In the genomic region with DNA sequence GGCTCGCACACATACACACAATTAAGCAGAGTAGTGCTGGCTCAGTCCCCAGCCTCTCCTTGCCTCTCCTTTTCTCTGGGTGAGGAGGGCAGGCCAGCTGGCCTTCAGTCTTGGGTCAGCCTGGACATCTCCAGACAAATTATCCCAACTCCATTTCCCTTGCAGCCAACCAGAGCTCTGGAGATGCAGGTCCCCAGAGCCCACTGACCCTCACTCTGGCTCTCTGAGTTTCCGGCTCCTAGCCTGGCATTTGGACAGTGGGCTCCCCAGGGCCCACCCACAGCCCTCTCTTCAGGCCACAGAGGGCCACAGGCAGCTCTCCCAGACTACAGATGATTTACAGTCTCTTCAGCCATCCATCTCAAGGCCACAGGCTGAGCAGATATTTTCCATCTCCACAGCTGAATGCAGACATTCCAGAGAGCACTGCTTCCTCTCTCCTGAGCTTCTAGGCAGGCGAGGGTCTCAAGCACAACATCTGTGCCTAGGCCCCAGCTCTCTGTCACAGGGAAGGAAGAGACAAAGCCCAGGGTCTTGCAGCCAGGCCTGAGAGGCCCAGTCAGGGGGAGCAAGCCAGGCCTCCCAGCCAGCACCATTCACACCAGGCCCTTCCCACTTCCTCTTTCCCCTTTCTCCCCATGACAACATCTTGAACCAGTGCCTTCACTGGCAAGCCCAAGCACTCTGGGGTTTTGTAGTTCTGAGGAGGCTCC, we compare ENCODE assay signal across 9 mouse cellular contexts. TPM values are rescaled to one million over a fixed set of nuclear protein-coding genes. Genes with fewer than 3 reads are reported as not detected.
A peak's percentile ranks its signal among the peaks of the same experiment; 100 is the strongest.
DNase-seq lines count a peak whose midpoint lies in the region; ATAC-seq lines count a peak whose summit lies in the region.
"Had no signal": no experiment of that assay in that cellular context is flagged by ENCODE, and none has a peak within 500 bp of the region (broad histone marks: within the 10 kb centered on the region; RNA-seq: fewer than 3 reads in every experiment).

No protein-coding gene starts in this region.

- H3K36me3 ChIP-seq in kidney, embryonic 16.5 days (ENCODE audit: insufficient read depth, low read length), result no peaks in the 10 kb centered on the region
- no peaks in the 10 kb centered on the region for H3K36me3 ChIP-seq in embryonic facial prominence, embryonic 11.5 days (replicated peaks; ENCODE audit: control insufficient read depth, insufficient read depth, low read depth, low read length)
- H3K36me3 ChIP-seq in intestine, embryonic 15.5 days, result no peaks in the 10 kb centered on the region
- H3K36me3 ChIP-seq in liver, embryonic 12.5 days, result no peaks in the 10 kb centered on the region
- no peaks in the 10 kb centered on the region for H3K36me3 ChIP-seq in neural tube, embryonic 12.5 days
- H3K36me3 ChIP-seq: G1E had no signal

- H3K27me3 ChIP-seq in kidney, embryonic 16.5 days (ENCODE audit: insufficient read depth, low read length), result no peaks in the 10 kb centered on the region
- H3K27me3 ChIP-seq in embryonic facial prominence, embryonic 11.5 days (ENCODE audit: control insufficient read depth, insufficient read depth, low read length), result no peaks in the 10 kb centered on the region
- no peaks in the 10 kb centered on the region for H3K27me3 ChIP-seq in intestine, embryonic 15.5 days (replicated peaks)
- no peaks in the 10 kb centered on the region for H3K27me3 ChIP-seq in liver, embryonic 12.5 days (replicated peaks)
- H3K27me3 ChIP-seq in neural tube, embryonic 12.5 days (replicated peaks), result no peaks in the 10 kb centered on the region

- DNase-seq in kidney, adult 9 months, result no peak
- DNase-seq in embryonic facial prominence, embryonic 11.5 days (ENCODE audit: low spot score), result peak; percentile 76

- H3K4me3 ChIP-seq in kidney, embryonic 16.5 days (ENCODE audit: low read length), result no peak overlapping the region
- H3K4me3 ChIP-seq in embryonic facial prominence, embryonic 11.5 days (ENCODE audit: low read depth, low read length), result no peak overlapping the region
- no peak overlapping the region for H3K4me3 ChIP-seq in intestine, embryonic 15.5 days (replicated peaks)
- no peak overlapping the region for H3K4me3 ChIP-seq in liver, embryonic 12.5 days
- no peak overlapping the region for H3K4me3 ChIP-seq in neural tube, embryonic 12.5 days

- H3K27ac ChIP-seq in kidney, embryonic 16.5 days (ENCODE audit: low read length), result peak overlapping the region; percentile 96
- peak overlapping the region; percentile 92 for H3K27ac ChIP-seq in embryonic facial prominence, embryonic 11.5 days (replicated peaks; ENCODE audit: low read depth, low read length)
- peak overlapping the region; percentile 90 for H3K27ac ChIP-seq in intestine, embryonic 15.5 days
- H3K27ac ChIP-seq in liver, embryonic 12.5 days, result peak overlapping the region; percentile 67
- H3K27ac ChIP-seq in neural tube, embryonic 12.5 days, result peak overlapping the region; percentile 79

- ATAC-seq in kidney, embryonic 16.5 days (ENCODE audit: low FRiP score, low TSS enrichment), result peak; percentile 94
- peak; percentile 81 for ATAC-seq in embryonic facial prominence, embryonic 11.5 days (replicated peaks; ENCODE audit: insufficient number of reproducible peaks, low FRiP score, low TSS enrichment, low read depth)
- peak; percentile 92 for ATAC-seq in granulocyte monocyte progenitor cell, adult 5-6 weeks (replicated peaks; ENCODE audit: poor library complexity, severe bottlenecking)
- ATAC-seq in intestine, embryonic 15.5 days, result peak; percentile 91
- ATAC-seq in liver, embryonic 12.5 days, result peak; percentile 61
- ATAC-seq in neural tube, embryonic 12.5 days (ENCODE audit: low FRiP score, low read depth), result peak; percentile 87
- no peak for ATAC-seq in megakaryocyte-erythroid progenitor cell, adult 5-6 weeks (replicated peaks; ENCODE audit: low FRiP score, low TSS enrichment, poor library complexity, severe bottlenecking)

- H3K9ac ChIP-seq in kidney, embryonic 16.5 days (replicated peaks; ENCODE audit: low read length), result peak overlapping the region; percentile 58
- peak overlapping the region; percentile 14; the same call in 1 of the 2 replicates for H3K9ac ChIP-seq in embryonic facial prominence, embryonic 11.5 days (replicated peaks; ENCODE audit: low read length)
- no peak overlapping the region for H3K9ac ChIP-seq in intestine, embryonic 15.5 days
- no peak overlapping the region for H3K9ac ChIP-seq in liver, embryonic 12.5 days
- peak overlapping the region; percentile 33; the same call in 1 of the 2 replicates for H3K9ac ChIP-seq in neural tube, embryonic 12.5 days

- no peaks in the 10 kb centered on the region for H3K9me3 ChIP-seq in kidney, embryonic 16.5 days (ENCODE audit: low read length)
- no peaks in the 10 kb centered on the region for H3K9me3 ChIP-seq in embryonic facial prominence, embryonic 11.5 days (replicated peaks; ENCODE audit: control insufficient read depth, low read length)
- H3K9me3 ChIP-seq in intestine, embryonic 15.5 days, result no peaks in the 10 kb centered on the region
- no peaks in the 10 kb centered on the region for H3K9me3 ChIP-seq in liver, embryonic 12.5 days (replicated peaks)
- H3K9me3 ChIP-seq in neural tube, embryonic 12.5 days, result no peaks in the 10 kb centered on the region

- WGBS in kidney, embryonic 16.5 days, result 44% methylated on average over 3 of the region's 3 CpGs
- 40% methylated on average over 3 of the region's 3 CpGs for WGBS in embryonic facial prominence, embryonic 11.5 days
- 27% methylated on average over 3 of the region's 3 CpGs for WGBS in intestine, embryonic 15.5 days
- WGBS in liver, embryonic 12.5 days (ENCODE audit: insufficient replicate concordance), result 46% methylated on average over 3 of the region's 3 CpGs
- WGBS in neural tube, embryonic 12.5 days, result 33% methylated on average over 3 of the region's 3 CpGs

- peaks cover 31% of the 10 kb centered on the region for H3K4me1 ChIP-seq in kidney, embryonic 16.5 days (ENCODE audit: insufficient read depth, low read length)
- peaks cover 17% of the 10 kb centered on the region for H3K4me1 ChIP-seq in embryonic facial prominence, embryonic 11.5 days (ENCODE audit: control insufficient read depth, insufficient read depth, low read length)
- H3K4me1 ChIP-seq in intestine, embryonic 15.5 days (replicated peaks), result peaks cover 33% of the 10 kb centered on the region
- H3K4me1 ChIP-seq in liver, embryonic 12.5 days, result peaks cover 18% of the 10 kb centered on the region; the same call in 1 of the 2 replicates
- H3K4me1 ChIP-seq in neural tube, embryonic 12.5 days, result peaks cover 38% of the 10 kb centered on the region

- no peak overlapping the region; the same call in 1 of the 2 replicates for H3K4me2 ChIP-seq in kidney, embryonic 16.5 days (replicated peaks; ENCODE audit: low read depth, low read length)
- H3K4me2 ChIP-seq in embryonic facial prominence, embryonic 11.5 days (ENCODE audit: low read depth, low read length), result peak overlapping the region; percentile 8; the same call in 1 of the 2 replicates
- H3K4me2 ChIP-seq in intestine, embryonic 15.5 days (replicated peaks), result peak overlapping the region; percentile 40
- no peak overlapping the region for H3K4me2 ChIP-seq in liver, embryonic 12.5 days
- H3K4me2 ChIP-seq in neural tube, embryonic 12.5 days (replicated peaks), result peak overlapping the region; percentile 36

RNA-seq across cellular contexts. Expression of a gene that starts 19.8 kb away (rescaled TPM):
- 6.5 and 7.3 TPM in 2 replicates for polyA plus RNA-seq in kidney, embryonic 16.5 days (2015; fragmentation: Nextera tagmentation; extraction: Ambion mirVana)
- polyA plus RNA-seq in embryonic facial prominence, embryonic 11.5 days (2014; fragmentation: Nextera tagmentation; extraction: Ambion mirVana), result 13.3 and 14.0 TPM in 2 replicates
- total RNA-seq in granulocyte monocyte progenitor cell, adult 5-6 weeks (2014; fragmentation: Nextera tagmentation), result not detected in 2 replicates
- total RNA-seq in granulocyte monocyte progenitor cell, adult 5-6 weeks (2017), result not detected in 2 replicates
- polyA plus RNA-seq in intestine, embryonic 15.5 days (2015; fragmentation: Nextera tagmentation; extraction: Ambion mirVana), result 7.2 and 7.4 TPM in 2 replicates
- polyA plus RNA-seq in liver, embryonic 12.5 days (2016; fragmentation: Nextera tagmentation; extraction: Ambion mirVana), result 0.87 and 1.1 TPM in 2 replicates
- polyA plus RNA-seq in neural tube, embryonic 12.5 days (2016; fragmentation: Nextera tagmentation; extraction: Ambion mirVana), result 5.6 and 6.6 TPM in 2 replicates
- not detected in 2 replicates for total RNA-seq in megakaryocyte-erythroid progenitor cell, adult 5-6 weeks (2014; fragmentation: Nextera tagmentation)
- not detected in 2 replicates for total RNA-seq in megakaryocyte-erythroid progenitor cell, adult 5-6 weeks (2017)
- polyA plus RNA-seq: G1E had no signal

Comparison
In these comparisons a context has a peak if more than half of its experiments do, and no peak if none do; other contexts are left out.
1. H3K4me2 ChIP-seq: peak in embryonic facial prominence, embryonic 11.5 days (single experiment), intestine, embryonic 15.5 days (single experiment) and neural tube, embryonic 12.5 days (single experiment); none in kidney, embryonic 16.5 days (single experiment) and liver, embryonic 12.5 days (single experiment).
2. H3K9ac ChIP-seq: peak in kidney, embryonic 16.5 days (single experiment), embryonic facial prominence, embryonic 11.5 days (single experiment) and neural tube, embryonic 12.5 days (single experiment); none in intestine, embryonic 15.5 days (single experiment) and liver, embryonic 12.5 days (single experiment).
3. Peak in every context shown above with its lines, with median percentiles within 50 percentile points of each other: H3K27ac ChIP-seq.